Mouse (Mus musculus) embryonic fibroblast, embryonic 13.5 days (primary cell): ENCODE measurements around the gene Cnot1.

Source experiments
- CTCF ChIP-seq: IDR thresholded peaks from 2 replicates; pipeline ENCODE4 v1.5.1; 2011; ENCODE audit warnings: mild to moderate bottlenecking, control low read depth, low read length, moderate library complexity, borderline replicate concordance; ENCODE audit not compliant: insufficient read depth
- POLR2A ChIP-seq: IDR thresholded peaks from 2 replicates; pipeline ENCODE4 v1.6.1; 2011; ENCODE audit warnings: low read depth, mild to moderate bottlenecking, control low read depth, low read length, moderate library complexity

GRCm38 (mm10) chr8:95709579-95709978 lies 97.7 kb downstream of the Cnot1 start:
- TF ChIP-seq POLR2A = no peak
- TF ChIP-seq CTCF = no peak
